Mouse (Mus musculus) monocyte, adult 5-6 weeks (primary cell): Measurements from ENCODE around the gene Commd1. TPM values are rescaled to one million over a fixed set of nuclear protein-coding genes. Genes with fewer than 3 reads are reported as not detected.

Source experiments
- ATAC-seq: fragments of 153-309, 156-312 bp; replicated peaks from 2 replicates; pipeline ENCODE4 v1.8.0; 2017; ENCODE audit warnings: mild to moderate bottlenecking; ENCODE audit not compliant: low TSS enrichment, insufficient number of reproducible peaks, severe bottlenecking, poor library complexity, low FRiP score
- total RNA-seq: library from RNA; stranded (forward); fragments of 200-1000, 200-491, 200-594 nt; gene quantifications from 3 replicates; pipeline ENCODE4 v1.2.3, GENCODE M21; 2017

Gene Commd1
- total RNA-seq, 1 experiment from 2014 or later, result 84.2 TPM

GRCm38 (mm10) chr11:22872307-22872680 is 109.9 kb downstream of the Commd1 start:
- ATAC-seq, result no peak

GRCm38 (mm10) chr11:22871628-22872306 is 110.4 kb downstream of the Commd1 start:
- no peak for ATAC-seq

GRCm38 (mm10) chr11:22868582-22868981 is 113.6 kb downstream of the Commd1 start:
- ATAC-seq, result no peak

- ATAC-seq, result no peak
Observed at GRCm38 (mm10) chr11:22867691-22868090, 114.5 kb downstream of the Commd1 start.

GRCm38 (mm10) chr11:22865635-22866246 is 116.4 kb downstream of the Commd1 start:
- ATAC-seq, result no peak

- ATAC-seq, result no peak
Observed at GRCm38 (mm10) chr11:22864305-22865060, 117.7 kb downstream of the Commd1 start.

GRCm38 (mm10) chr11:22863581-22863980 is 118.6 kb downstream of the Commd1 start:
- ATAC-seq, result no peak

GRCm38 (mm10) chr11:22861315-22861714 is 120.9 kb downstream of the Commd1 start:
- ATAC-seq, result no peak

GRCm38 (mm10) chr11:22860335-22861227 is 121.6 kb downstream of the Commd1 start, which contains the start of gene B3gnt2:
B3gnt2 (minus strand) TSS chr11:22860961.
- ATAC-seq, result 0 out of 2 replicates have a peak, but pooled peaks have one; percentile 1

- peak; percentile 29; the same call in 1 of the 2 replicates for ATAC-seq
Observed at GRCm38 (mm10) chr11:22859633-22860334, 122.4 kb downstream of the Commd1 start.

GRCm38 (mm10) chr11:22859301-22859632 is 122.9 kb downstream of the Commd1 start:
- ATAC-seq, result no peak

- 0 out of 2 replicates have a peak, but pooled peaks have one; percentile 6 for ATAC-seq
Observed at GRCm38 (mm10) chr11:22858441-22859300, 123.5 kb downstream of the Commd1 start.

GRCm38 (mm10) chr11:22857705-22858440 is 124.3 kb downstream of the Commd1 start:
- ATAC-seq, result peak; percentile 53

GRCm38 (mm10) chr11:22857106-22857704 is 125.0 kb downstream of the Commd1 start:
- ATAC-seq, result no peak

- no peak for ATAC-seq
Observed at GRCm38 (mm10) chr11:22856371-22856965, 125.7 kb downstream of the Commd1 start.

- no peak for ATAC-seq
Observed at GRCm38 (mm10) chr11:22854571-22854970, 127.6 kb downstream of the Commd1 start.
